Mouse (Mus musculus): ENCODE results near the gene 2300002M23Rik. TPM values are rescaled to one million over a fixed set of nuclear protein-coding genes. Genes with fewer than 3 reads are reported as not detected.

2300002M23Rik gene
- polyA plus RNA-seq, 2 experiments from 2014 or later, result not detected

Other genes starting within 250 kb of the 2300002M23Rik start
- gene H2-Q1, start 247.0 kb upstream of the 2300002M23Rik start, polyA plus RNA-seq (2017; shearing (Covaris generic)), result under 1 TPM in 1 of 2 experiments, not detected in 1; 0.13 TPM
- 10 to 100 TPM in 1 of 2 experiments, 1 to 10 TPM in 1; 9.8 to 10.8 TPM for gene H2-Q2, start 225.2 kb upstream of the 2300002M23Rik start, polyA plus RNA-seq (2017; shearing (Covaris generic))
- gene H2-Q4, start 187.8 kb upstream of the 2300002M23Rik start, polyA plus RNA-seq (2017; shearing (Covaris generic)), result 10 to 100 TPM; 14.0 to 16.4 TPM
- 100 to 1,000 TPM; 488 to 605 TPM for gene H2-Q6, start 142.6 kb upstream of the 2300002M23Rik start, polyA plus RNA-seq (2017; shearing (Covaris generic))
- gene H2-Q7, start 128.3 kb upstream of the 2300002M23Rik start, polyA plus RNA-seq (2017; shearing (Covaris generic)), result 1,000 to 10,000 TPM; 1,046 to 1,058 TPM
- gene H2-Q10, start 97.4 kb upstream of the 2300002M23Rik start, polyA plus RNA-seq (2017; shearing (Covaris generic)), result 10 to 100 TPM; 15.0 to 23.6 TPM
- under 1 TPM in 1 of 2 experiments, not detected in 1; 0.31 TPM for gene Pou5f1, start 61.4 kb upstream of the 2300002M23Rik start, polyA plus RNA-seq (2017; shearing (Covaris generic))
- 10 to 100 TPM; 17.1 to 22.0 TPM for gene Tcf19, start 50.6 kb upstream of the 2300002M23Rik start, polyA plus RNA-seq (2017; shearing (Covaris generic))
- gene Cchcr1, start 50.4 kb upstream of the 2300002M23Rik start, polyA plus RNA-seq (2017; shearing (Covaris generic)), result 1 to 10 TPM; 5.5 to 7.6 TPM
- under 1 TPM in 1 of 2 experiments, not detected in 1; 0.65 TPM for gene Psors1c2, start 34.2 kb upstream of the 2300002M23Rik start, polyA plus RNA-seq (2017; shearing (Covaris generic))
- gene Cdsn, start 15.3 kb upstream of the 2300002M23Rik start, polyA plus RNA-seq (2017; shearing (Covaris generic)), result not detected
- gene Sfta2, start 34.1 kb downstream of the 2300002M23Rik start, polyA plus RNA-seq (2017; shearing (Covaris generic)), result not detected
- gene Gm9573, start 59.2 kb downstream of the 2300002M23Rik start, polyA plus RNA-seq (2017; shearing (Covaris generic)), result not detected
- gene Mucl3, start 76.2 kb downstream of the 2300002M23Rik start, polyA plus RNA-seq (2017; shearing (Covaris generic)), result under 1 TPM; 0.16 to 0.46 TPM
- 10 to 100 TPM; 11.1 to 15.2 TPM for gene Vars2, start 100.1 kb downstream of the 2300002M23Rik start, polyA plus RNA-seq (2017; shearing (Covaris generic))
- 10 to 100 TPM; 28.3 to 37.7 TPM for gene Gtf2h4, start 106.3 kb downstream of the 2300002M23Rik start, polyA plus RNA-seq (2017; shearing (Covaris generic))
- gene Ddr1, start 137.2 kb downstream of the 2300002M23Rik start, polyA plus RNA-seq (2017; shearing (Covaris generic)), result under 1 TPM; 0.65 TPM